Mouse (Mus musculus) heart, embryonic 13.5 days (tissue): ENCODE results near the gene Cirbp. TPM values are rescaled to one million over a fixed set of nuclear protein-coding genes. Genes with fewer than 3 reads are reported as not detected.
A peak's percentile ranks its signal among the peaks of the same experiment; 100 is the strongest.

Experiments used
- ATAC-seq: fragments of 200-750 bp; cut with Nextera tagmentation; 2 replicates; pipeline ENCODE4 v1.8.0; 2017; ENCODE audit warnings: moderate TSS enrichment; ENCODE audit not compliant: insufficient number of reproducible peaks, low FRiP score, low TSS enrichment; ENCODE audit errors: extremely low read depth
- H3K27ac ChIP-seq: fragments of 300-500 bp; sonication (generic); replicated peaks from 2 replicates; pipeline ENCODE4 v1.5.1; 2015; ENCODE audit warnings: moderate library complexity, mild to moderate bottlenecking, inconsistent platforms
- H3K27me3 ChIP-seq: fragments of 300-500 bp; sonication (generic); replicated peaks from 2 replicates; pipeline ENCODE4 v1.6.1; 2015; ENCODE audit warnings: mild to moderate bottlenecking, inconsistent platforms
- H3K36me3 ChIP-seq: fragments of 300-500 bp; sonication (generic); 2 replicates; pipeline ENCODE4 v1.6.1; 2015; ENCODE audit warnings: mild to moderate bottlenecking, inconsistent platforms
- H3K4me1 ChIP-seq: fragments of 300-500 bp; sonication (generic); 2 replicates; pipeline ENCODE4 v1.6.1; 2015; ENCODE audit warnings: inconsistent platforms
- H3K4me2 ChIP-seq: fragments of 300-500 bp; sonication (generic); 2 replicates; pipeline ENCODE4 v1.6.1; 2015; ENCODE audit warnings: inconsistent platforms, mild to moderate bottlenecking, moderate library complexity
- H3K4me3 ChIP-seq: fragments of 300-500 bp; sonication (generic); 2 replicates; pipeline ENCODE4 v1.5.1; 2015; ENCODE audit warnings: moderate library complexity, mild to moderate bottlenecking, inconsistent platforms
- H3K9ac ChIP-seq: fragments of 300-500 bp; sonication (generic); 2 replicates; pipeline ENCODE4 v1.6.1; 2015; ENCODE audit warnings: inconsistent platforms, mild to moderate bottlenecking, moderate library complexity
- H3K9me3 ChIP-seq: fragments of 300-500 bp; sonication (generic); 2 replicates; pipeline ENCODE4 v1.6.1; 2016; ENCODE audit warnings: inconsistent platforms
- WGBS: fragments of 180-500 bp; shearing (Covaris S2); methylation state at CpG from one replicate; pipeline ENCODE4 v1.1.7; 2015; ENCODE audit warnings: mixed read lengths; 5-methylcytosine and 5-hydroxymethylcytosine counted together
- polyA plus RNA-seq: library from polyadenylated mRNA; unstranded; fragments of >200 nt; fragmentation: Nextera tagmentation; extraction: Ambion mirVana; gene quantifications from 2 replicates; pipeline ENCODE4 v1.2.1, GENCODE M21; 2015

Gene Cirbp
- 87.9 and 96.4 TPM in 2 replicates for polyA plus RNA-seq

DNA sequence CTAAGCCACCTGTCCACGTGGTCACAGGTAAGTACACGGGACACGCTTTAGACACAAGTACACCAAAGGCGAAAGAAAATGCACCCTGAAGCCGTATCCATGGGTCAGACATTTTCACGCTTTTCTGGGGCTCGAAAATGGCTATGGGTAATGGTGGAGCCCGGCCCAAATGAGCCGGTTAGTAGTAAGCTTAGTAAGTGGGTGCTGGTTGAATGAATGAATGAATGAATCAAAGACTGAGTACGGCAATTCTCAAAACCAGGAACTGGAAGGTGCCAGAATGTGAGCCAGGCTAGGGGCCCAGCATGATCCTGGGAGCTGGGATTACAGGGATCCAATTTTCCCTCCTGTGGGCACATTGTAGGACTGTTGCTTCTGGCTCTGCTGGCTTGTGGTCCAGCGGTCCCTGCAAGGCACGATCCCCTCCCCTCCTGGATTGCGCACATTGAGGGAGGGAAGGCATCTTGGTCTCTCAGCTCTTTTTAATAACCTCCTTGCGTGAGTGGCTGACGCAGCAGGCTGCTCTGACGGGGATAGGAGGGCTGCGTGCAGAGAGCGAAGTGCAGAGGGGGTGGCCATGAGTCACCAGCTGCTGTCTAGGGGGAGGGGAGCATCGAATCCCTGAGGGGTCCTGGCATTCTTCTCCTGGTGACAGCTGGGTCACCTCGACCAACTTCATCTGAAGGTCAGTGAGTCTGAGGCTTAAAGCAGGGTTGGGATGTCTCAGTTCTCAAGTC lies at the start of gene Cirbp:
TSS of gene Cirbp (plus strand) at position 594 of the 737 bp plus-strand sequence.
- Histone ChIP-seq H3K4me1 (peaks cover 82% of the 10 kb centered on the region), H3K9ac (peak within 1 kb of the TSS; percentile 78), H3K27ac (peak within 1 kb of the TSS; percentile 89), H3K27me3 (no peaks in the 10 kb centered on the region), H3K9me3 (no peaks in the 10 kb centered on the region), H3K36me3 (peaks cover 15% of the 10 kb centered on the region), H3K4me2 (peak within 1 kb of the TSS; percentile 86), H3K4me3 (peak within 1 kb of the TSS; percentile 51)
- 11% methylated on average over 20 of the region's 20 CpGs for WGBS
- ATAC-seq = no peak

DNA sequence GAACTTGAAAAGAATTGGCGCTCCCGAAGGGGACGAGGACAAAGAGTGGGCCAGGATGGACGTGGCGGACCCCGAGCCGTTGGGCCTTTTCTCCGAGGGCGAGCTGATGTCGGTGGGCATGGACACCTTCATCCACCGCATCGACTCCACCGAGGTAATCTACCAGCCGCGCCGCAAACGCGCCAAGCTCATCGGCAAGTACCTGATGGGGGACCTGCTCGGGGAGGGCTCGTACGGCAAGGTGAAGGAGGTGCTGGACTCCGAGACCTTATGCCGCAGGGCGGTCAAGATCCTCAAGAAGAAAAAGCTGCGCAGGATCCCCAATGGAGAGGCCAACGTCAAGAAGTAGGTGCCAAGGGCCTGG lies 49.2 kb upstream of the Cirbp start:
- H3K36me3 ChIP-seq = peaks cover 42% of the 10 kb centered on the region
- H3K27me3 ChIP-seq = no peaks in the 10 kb centered on the region
- ATAC-seq = no peak
- no peaks in the 10 kb centered on the region for H3K9me3 ChIP-seq
- H3K4me3 ChIP-seq = peak overlapping the region; percentile 96
- peak overlapping the region; percentile 84 for H3K4me2 ChIP-seq
- under 1% methylated on average over 27 of the region's 27 CpGs for WGBS
- peak overlapping the region; percentile 97 for H3K9ac ChIP-seq
- H3K27ac ChIP-seq = peak overlapping the region; percentile 89
- peaks cover 54% of the 10 kb centered on the region for H3K4me1 ChIP-seq

DNA sequence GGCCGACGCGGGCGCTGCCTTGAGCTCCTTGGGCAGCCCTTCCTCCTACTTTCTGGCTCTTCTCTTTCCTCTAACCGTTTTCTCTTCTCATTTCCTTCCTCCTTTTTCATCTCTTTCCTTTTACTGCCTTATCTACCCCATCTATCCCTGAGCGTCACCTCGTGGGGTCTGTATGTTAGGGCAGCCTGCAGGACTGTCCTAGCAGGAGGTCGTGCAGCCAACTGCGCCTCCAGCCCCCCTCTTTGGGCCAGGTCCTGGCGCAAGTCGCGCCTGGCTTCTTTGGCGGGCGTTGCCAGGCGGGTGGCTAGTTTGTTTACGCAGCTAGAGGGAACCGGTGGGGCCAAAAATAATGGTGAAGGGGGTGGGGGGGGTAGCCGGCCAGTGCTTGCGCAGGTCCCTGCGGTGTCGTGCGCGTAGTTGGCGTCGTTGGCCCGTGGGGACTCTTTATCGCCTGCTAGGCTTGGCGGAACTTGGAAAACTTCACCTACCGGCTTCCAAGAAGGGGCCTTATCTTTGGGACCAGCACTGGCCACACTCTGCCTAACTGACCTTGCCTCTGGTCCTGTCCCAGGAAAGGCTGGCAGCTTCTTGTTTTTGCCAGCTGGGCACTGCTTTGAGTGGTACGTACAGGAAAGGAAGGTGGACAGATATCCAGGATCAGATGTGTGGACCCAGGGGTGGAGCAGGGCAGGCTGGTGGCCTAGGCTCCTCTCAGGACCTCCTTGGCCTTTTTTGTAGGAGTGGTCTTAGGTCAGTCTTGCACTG lies 48.7 kb upstream of the Cirbp start:
- WGBS = 1% methylated on average over 30 of the region's 30 CpGs
- no peaks in the 10 kb centered on the region for H3K9me3 ChIP-seq
- no peak for ATAC-seq

DNA sequence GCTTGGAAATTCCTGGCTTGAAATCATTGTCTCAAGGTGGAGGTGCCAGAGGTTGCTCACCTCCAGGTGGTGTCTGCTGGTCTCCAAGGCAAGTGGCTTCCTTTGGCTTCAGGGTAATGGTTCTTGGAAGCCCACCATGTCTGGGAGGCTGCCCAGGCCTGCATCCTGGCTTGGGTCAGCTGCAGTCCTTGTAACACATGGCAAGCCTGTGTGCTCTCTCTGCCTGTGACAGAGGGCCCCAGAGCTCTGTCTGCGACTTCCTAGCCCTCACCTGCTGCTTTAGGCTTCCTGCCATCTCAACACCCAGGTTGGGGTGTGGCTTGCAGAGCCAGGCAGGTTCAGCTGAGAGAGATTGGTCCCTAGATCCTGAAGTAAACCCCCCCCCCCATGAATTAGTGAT lies 48.0 kb upstream of the Cirbp start:
- Histone ChIP-seq H3K9ac (peak overlapping the region; percentile 97), H3K4me3 (peak overlapping the region; percentile 96), H3K4me1 (peaks cover 56% of the 10 kb centered on the region), H3K27me3 (no peaks in the 10 kb centered on the region), H3K4me2 (peak overlapping the region; percentile 84), H3K36me3 (peaks cover 54% of the 10 kb centered on the region), H3K9me3 (no peaks in the 10 kb centered on the region), H3K27ac (peak overlapping the region; percentile 89; the same call in 1 of the 2 replicates)
- 33% methylated on average over 1 of the region's 1 CpGs for WGBS
- no peak for ATAC-seq

More for the DNA sequence above, 48.7 kb upstream of the Cirbp start:
- Histone ChIP-seq H3K4me1 (peaks cover 56% of the 10 kb centered on the region), H3K9ac (peak overlapping the region; percentile 97), H3K4me2 (peak overlapping the region; percentile 84), H3K27ac (peak overlapping the region; percentile 89), H3K4me3 (peak overlapping the region; percentile 96), H3K27me3 (no peaks in the 10 kb centered on the region), H3K36me3 (peaks cover 47% of the 10 kb centered on the region)

DNA sequence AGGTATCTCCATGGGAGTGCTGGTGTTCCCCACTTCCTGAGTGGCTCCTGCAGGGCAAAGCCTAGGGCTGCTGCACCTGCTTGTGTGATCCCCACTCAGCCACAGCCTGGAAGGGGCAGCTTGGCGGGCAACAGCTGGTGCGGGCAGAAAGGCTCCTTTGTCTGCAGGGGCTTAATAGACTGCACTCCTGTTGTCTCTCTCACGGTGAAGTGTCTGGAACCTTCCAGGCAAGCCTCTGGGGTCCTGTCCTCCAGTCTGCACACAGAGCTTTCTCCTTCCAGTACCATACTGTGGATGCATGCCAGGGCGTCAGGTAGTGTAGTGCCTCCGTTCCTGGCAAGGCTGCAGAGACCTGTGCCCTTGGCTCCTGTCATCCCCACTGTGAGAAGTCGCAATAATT lies 47.2 kb upstream of the Cirbp start:
- peak overlapping the region; percentile 96 for H3K4me3 ChIP-seq
- peak overlapping the region; percentile 97 for H3K9ac ChIP-seq
- no peak for ATAC-seq
- peaks cover 62% of the 10 kb centered on the region for H3K36me3 ChIP-seq
- H3K4me1 ChIP-seq = peaks cover 61% of the 10 kb centered on the region
- WGBS = 74% methylated on average over 6 of the region's 6 CpGs
- H3K9me3 ChIP-seq = no peaks in the 10 kb centered on the region
- H3K4me2 ChIP-seq = peak overlapping the region; percentile 84
- no peaks in the 10 kb centered on the region for H3K27me3 ChIP-seq
- H3K27ac ChIP-seq = no peak overlapping the region

DNA sequence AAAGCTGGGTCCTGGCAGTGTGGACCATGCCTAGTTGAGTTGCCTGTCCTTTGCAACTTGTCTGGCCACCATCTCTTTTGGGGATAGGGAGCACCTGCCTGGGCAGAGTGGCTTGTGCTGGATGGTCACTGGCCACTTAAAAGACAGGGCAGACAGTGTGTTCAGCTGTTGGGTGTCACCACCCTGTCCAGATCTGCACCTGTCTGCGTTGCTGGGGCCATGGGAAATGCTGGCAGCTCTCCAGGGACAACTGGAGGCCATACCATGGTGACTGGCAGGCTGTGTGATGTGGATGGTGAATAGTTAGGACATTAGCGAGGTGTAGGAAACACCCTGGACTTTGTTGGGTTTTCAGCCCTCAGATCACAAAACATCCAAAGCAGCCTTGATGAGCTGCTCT lies 45.6 kb upstream of the Cirbp start:
- Histone ChIP-seq H3K36me3 (peaks cover 74% of the 10 kb centered on the region), H3K27ac (0 out of 2 replicates have a peak overlapping the region, but pooled peaks have one; percentile 1), H3K9me3 (no peaks in the 10 kb centered on the region), H3K27me3 (no peaks in the 10 kb centered on the region), H3K4me2 (peak overlapping the region; percentile 84; the same call in 1 of the 2 replicates), H3K9ac (peak overlapping the region; percentile 25), H3K4me1 (peaks cover 61% of the 10 kb centered on the region), H3K4me3 (no peak overlapping the region)
- 66% methylated on average over 2 of the region's 2 CpGs for WGBS
- ATAC-seq = no peak

DNA sequence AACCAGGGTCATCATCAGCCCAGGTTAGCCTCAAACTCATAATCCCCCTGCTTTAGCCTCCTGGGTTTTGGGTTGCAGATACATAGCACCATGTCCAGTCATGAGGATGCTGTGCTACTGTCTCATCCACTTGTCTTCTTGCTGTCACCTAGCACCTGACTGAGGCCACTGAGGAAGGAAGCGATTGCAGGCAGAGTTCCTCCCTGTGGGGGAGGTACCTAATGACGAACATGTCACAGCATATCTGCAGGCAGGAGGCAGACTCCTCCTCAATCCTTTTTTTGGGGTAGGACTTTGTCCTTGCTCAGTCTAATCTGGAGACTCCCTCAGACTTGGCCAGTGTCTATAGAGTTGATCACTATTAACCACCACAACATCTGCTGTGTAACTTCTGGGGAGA lies 44.1 kb upstream of the Cirbp start:
- Histone ChIP-seq H3K9me3 (no peaks in the 10 kb centered on the region), H3K4me3 (no peak overlapping the region; the same call in 1 of the 2 replicates), H3K4me2 (no peak overlapping the region), H3K9ac (no peak overlapping the region), H3K4me1 (peaks cover 60% of the 10 kb centered on the region), H3K36me3 (peaks cover 89% of the 10 kb centered on the region), H3K27me3 (no peaks in the 10 kb centered on the region), H3K27ac (no peak overlapping the region)
- no peak for ATAC-seq
- 67% methylated on average over 2 of the region's 2 CpGs for WGBS

DNA sequence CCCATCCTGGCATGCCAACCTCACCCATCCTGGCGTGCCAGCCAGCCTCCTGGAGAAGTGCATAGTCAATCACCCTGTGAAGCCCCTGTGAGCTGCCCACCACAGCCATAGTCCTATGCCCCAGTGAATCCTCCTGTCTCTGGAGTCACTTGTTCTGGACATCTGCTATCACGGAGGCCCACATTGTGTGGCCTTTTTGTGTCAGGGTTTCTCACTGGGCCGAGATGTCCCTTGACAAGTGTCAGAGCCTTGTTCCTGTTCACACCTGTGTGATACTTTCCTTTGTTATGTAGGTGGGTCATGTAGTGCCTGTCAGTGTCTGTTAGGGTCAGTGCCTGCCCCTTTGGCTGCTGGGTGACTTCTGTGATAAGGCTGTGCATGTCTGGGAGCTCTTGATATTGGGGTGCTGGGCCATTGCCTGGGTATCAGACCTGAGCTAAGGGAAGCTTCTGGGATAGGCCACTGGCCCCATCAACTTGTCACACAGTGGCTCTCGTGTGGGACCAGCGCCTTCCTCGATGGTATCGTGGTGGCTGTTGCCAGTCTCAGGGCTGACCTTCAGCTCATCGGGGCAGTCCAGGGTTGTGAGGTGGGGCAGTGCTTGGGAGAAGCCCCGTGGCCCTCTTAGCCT lies 41.7 kb upstream of the Cirbp start:
- H3K27me3 ChIP-seq = no peaks in the 10 kb centered on the region
- peaks cover 36% of the 10 kb centered on the region for H3K4me1 ChIP-seq
- no peaks in the 10 kb centered on the region for H3K9me3 ChIP-seq
- H3K36me3 ChIP-seq = peaks cover 96% of the 10 kb centered on the region
- H3K4me3 ChIP-seq = no peak overlapping the region
- no peak overlapping the region for H3K27ac ChIP-seq
- H3K9ac ChIP-seq = peak overlapping the region; percentile 61; the same call in 1 of the 2 replicates
- no peak for ATAC-seq
- H3K4me2 ChIP-seq = peak overlapping the region; percentile 11; the same call in 1 of the 2 replicates
- 84% methylated on average over 9 of the region's 9 CpGs for WGBS

DNA sequence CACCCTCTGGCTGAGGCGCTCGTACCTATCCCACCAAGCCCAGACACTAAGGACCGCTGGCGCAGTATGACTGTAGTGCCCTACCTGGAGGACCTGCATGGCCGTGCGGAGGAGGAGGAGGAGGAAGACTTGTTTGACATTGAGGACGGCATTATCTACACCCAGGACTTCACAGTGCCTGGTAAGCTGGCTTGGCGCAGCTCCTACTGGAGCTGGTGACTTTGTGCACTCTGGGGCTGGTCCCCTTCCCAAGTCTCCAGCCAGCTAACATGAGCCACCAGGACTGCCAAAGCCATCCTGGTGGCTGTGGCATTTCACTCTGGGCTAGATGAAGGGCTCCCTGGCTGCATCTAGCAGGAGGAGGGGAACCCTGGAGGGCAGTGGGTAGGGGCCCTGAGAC lies 37.9 kb upstream of the Cirbp start:
- no peaks in the 10 kb centered on the region for H3K9me3 ChIP-seq
- H3K9ac ChIP-seq = no peak overlapping the region
- no peak overlapping the region for H3K4me3 ChIP-seq
- WGBS = 94% methylated on average over 8 of the region's 8 CpGs
- peaks cover 97% of the 10 kb centered on the region for H3K36me3 ChIP-seq
- no peak overlapping the region for H3K27ac ChIP-seq
- H3K4me2 ChIP-seq = no peak overlapping the region
- peaks cover 30% of the 10 kb centered on the region for H3K4me1 ChIP-seq
- no peak for ATAC-seq
- peaks cover 5% of the 10 kb centered on the region; the same call in 1 of the 2 replicates for H3K27me3 ChIP-seq

DNA sequence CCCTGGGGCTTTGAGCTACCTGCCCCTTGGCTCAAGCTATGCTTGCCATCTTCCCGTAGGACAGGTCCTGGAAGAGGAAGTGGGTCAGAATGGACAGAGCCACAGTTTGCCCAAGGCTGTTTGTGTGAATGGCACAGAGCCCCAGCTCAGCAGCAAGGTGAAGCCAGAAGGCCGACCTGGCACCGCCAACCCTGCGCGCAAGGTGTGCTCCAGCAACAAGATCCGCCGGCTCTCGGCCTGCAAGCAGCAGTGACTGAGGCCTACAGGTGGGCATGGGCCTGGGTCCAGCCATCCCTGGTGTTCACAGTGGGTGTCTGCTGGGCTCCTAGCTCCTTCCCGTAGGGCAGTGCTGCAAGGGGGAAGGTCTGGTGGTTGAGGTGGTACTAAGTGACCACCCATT lies 35.9 kb upstream of the Cirbp start:
- Histone ChIP-seq H3K4me1 (peaks cover 32% of the 10 kb centered on the region), H3K4me3 (no peak overlapping the region), H3K27ac (no peak overlapping the region), H3K27me3 (peaks cover 11% of the 10 kb centered on the region), H3K4me2 (no peak overlapping the region), H3K9ac (no peak overlapping the region), H3K9me3 (no peaks in the 10 kb centered on the region), H3K36me3 (peaks cover 85% of the 10 kb centered on the region)
- WGBS = 93% methylated on average over 9 of the region's 9 CpGs
- ATAC-seq = no peak

DNA sequence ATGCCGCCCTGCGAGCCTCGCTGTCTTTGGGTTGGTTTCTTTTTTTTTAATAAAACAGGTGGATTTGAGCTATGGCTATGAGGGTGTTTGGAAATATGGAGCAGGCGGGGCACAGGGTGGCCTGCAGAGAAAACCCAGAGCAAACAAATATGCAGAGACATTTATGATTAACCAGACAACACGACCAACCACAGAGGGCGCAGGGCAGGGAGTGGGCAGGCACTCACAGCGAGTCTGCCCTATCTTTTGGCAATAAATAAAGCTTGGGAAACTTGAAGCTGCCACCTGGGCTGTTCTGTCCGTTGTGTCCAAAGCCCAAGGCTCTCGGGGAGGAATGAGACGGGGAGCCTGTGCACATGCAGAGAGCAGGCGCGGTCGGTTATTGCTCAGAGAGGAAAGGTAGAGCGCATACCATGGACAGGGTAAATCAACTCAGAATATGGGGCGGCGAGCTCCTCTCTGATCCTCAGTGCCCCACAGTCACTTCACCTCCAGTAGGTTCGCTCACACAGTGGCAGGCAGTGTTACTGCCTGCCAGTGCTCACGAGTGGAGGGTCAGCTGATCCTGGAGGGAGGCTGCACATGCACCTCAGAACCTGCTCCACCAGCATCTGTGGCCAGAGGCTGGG lies 35.3 kb upstream of the Cirbp start:
- H3K27me3 ChIP-seq = peaks cover 18% of the 10 kb centered on the region
- no peak overlapping the region for H3K27ac ChIP-seq
- H3K36me3 ChIP-seq = peaks cover 81% of the 10 kb centered on the region
- WGBS = 83% methylated on average over 18 of the region's 18 CpGs
- H3K9me3 ChIP-seq = no peaks in the 10 kb centered on the region
- no peak overlapping the region for H3K4me2 ChIP-seq
- no peak for ATAC-seq
- H3K9ac ChIP-seq = 0 out of 2 replicates have a peak overlapping the region, but pooled peaks have one; percentile 59
- peaks cover 32% of the 10 kb centered on the region for H3K4me1 ChIP-seq
- H3K4me3 ChIP-seq = no peak overlapping the region
